Mouse (Mus musculus) erythroblast, embryonic 14.5 days (primary cell): ENCODE data around the gene Eef1a1. TPM values are rescaled to one million over a fixed set of nuclear protein-coding genes. Genes with fewer than 3 reads are reported as not detected.

Source experiments
- H3K27me3 ChIP-seq: 2 replicates; pipeline ENCODE4 v1.6.1; 2012; ENCODE audit warnings: inconsistent platforms; ENCODE audit not compliant: control insufficient read depth
- H3K36me3 ChIP-seq: 2 replicates; pipeline ENCODE4 v1.6.1; 2012; ENCODE audit warnings: mild to moderate bottlenecking, inconsistent platforms; ENCODE audit not compliant: control insufficient read depth
- H3K4me1 ChIP-seq: 2 replicates; pipeline ENCODE4 v1.6.1; 2012; ENCODE audit warnings: inconsistent platforms; ENCODE audit not compliant: control insufficient read depth
- H3K4me3 ChIP-seq: replicated peaks from 2 replicates; pipeline ENCODE3; 2012; ENCODE audit warnings: moderate library complexity, mild to moderate bottlenecking, inconsistent platforms
- H3K9me3 ChIP-seq: 2 replicates; pipeline ENCODE4 v1.6.1; 2012; ENCODE audit warnings: low read length, inconsistent platforms, mixed read lengths; ENCODE audit not compliant: control insufficient read depth
- GATA1 ChIP-seq: IDR thresholded peaks from 2 replicates; pipeline ENCODE4 v1.6.1; 2012; ENCODE audit warnings: low read length, inconsistent platforms, mixed read lengths
- TAL1 ChIP-seq: IDR thresholded peaks from 3 replicates; pipeline ENCODE4 v1.6.1; 2012; ENCODE audit warnings: low read length, inconsistent platforms, mixed read lengths
- polyA plus RNA-seq: library from polyadenylated mRNA; stranded (reverse); fragments of >175 nt; gene quantifications from 2 replicates; pipeline ENCODE4 v1.2.3, GENCODE M21; 2012

The Eef1a1 gene
- polyA plus RNA-seq, 1 experiment: 54.8 TPM

DNA sequence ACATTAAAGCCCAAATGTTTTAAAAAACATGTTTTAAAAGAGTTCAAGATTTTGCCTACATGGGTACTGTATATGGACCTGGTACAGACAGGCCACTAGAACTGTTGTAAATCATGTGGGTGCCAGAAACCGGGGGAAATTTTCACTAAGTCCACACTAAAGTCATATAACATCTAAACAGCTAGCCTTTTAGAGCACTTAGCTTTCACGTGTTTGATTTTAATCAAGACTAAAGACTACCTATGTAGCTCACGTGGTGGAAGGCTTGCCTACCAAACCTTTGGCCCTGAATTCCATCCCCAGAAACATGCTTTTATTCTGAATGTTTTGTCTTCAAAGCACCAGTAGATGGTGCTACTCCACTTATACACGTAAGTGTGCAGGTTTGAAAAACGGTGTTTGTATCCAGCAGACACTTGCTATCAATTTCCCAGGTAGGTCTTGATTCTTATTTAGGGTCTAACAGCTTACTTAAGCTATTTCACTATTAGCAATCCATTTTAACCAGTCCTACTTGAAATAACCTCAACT, 11.9 kb downstream of the Eef1a1 start:
- Histone ChIP-seq H3K27me3 (no peaks in the 10 kb centered on the region), H3K9me3 (no peaks in the 10 kb centered on the region), H3K4me1 (peaks cover 34% of the 10 kb centered on the region), H3K4me3 (no peak overlapping the region), H3K36me3 (peaks cover 84% of the 10 kb centered on the region)
- TF ChIP-seq GATA1 (no peak), TAL1 (no peak)

DNA sequence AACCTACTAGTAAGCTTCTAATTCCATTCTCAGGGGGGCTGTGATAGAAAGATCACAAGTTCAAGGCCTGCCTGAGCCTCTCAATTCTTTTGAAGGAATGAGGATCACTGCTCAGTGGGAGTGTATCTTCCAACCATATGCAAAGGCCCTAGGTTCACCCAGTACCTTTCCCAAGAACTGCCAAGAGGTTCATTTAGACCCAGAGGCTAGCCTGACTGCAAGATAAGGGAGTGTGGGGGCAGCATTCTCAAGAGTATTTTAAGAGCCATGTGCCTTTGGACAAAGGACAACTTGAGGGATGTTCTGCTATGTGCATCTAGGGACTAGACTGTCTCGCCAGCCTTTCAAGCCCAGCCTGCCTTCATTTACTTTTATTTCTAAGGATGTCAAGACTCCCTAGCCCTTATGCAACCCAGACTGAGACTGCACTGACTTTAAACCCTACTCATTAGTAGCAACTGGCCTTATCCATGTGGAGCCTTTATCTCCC, 12.4 kb downstream of the Eef1a1 start:
- TF ChIP-seq TAL1 (no peak), GATA1 (no peak)
- Histone ChIP-seq H3K36me3 (peaks cover 89% of the 10 kb centered on the region), H3K4me3 (no peak overlapping the region), H3K27me3 (no peaks in the 10 kb centered on the region), H3K4me1 (peaks cover 30% of the 10 kb centered on the region), H3K9me3 (no peaks in the 10 kb centered on the region)

DNA sequence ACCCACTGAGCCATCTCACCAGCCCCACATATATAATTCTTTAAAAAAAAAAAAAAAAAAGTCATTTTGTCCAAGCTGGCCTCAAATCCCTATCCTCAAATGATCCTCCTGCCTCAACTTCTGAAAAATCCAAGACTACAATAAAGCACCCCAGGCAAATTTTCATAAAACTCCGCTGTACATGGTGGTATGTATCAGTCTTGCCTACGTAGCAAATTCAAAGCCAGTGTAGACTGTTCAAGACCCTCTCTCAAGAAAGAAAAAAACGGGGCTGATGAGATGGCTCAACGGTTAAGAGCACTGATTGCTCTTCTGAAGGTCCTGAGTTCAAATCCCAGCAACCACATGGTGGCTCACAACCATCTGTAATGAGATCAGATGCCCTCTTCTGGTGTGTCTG, 13.1 kb downstream of the Eef1a1 start:
- peaks cover 25% of the 10 kb centered on the region for H3K4me1 ChIP-seq
- no peak overlapping the region for H3K4me3 ChIP-seq
- peaks cover 92% of the 10 kb centered on the region for H3K36me3 ChIP-seq
- H3K9me3 ChIP-seq: no peaks in the 10 kb centered on the region
- H3K27me3 ChIP-seq: no peaks in the 10 kb centered on the region
- no peak for TF ChIP-seq TAL1
- TF ChIP-seq GATA1: no peak

DNA sequence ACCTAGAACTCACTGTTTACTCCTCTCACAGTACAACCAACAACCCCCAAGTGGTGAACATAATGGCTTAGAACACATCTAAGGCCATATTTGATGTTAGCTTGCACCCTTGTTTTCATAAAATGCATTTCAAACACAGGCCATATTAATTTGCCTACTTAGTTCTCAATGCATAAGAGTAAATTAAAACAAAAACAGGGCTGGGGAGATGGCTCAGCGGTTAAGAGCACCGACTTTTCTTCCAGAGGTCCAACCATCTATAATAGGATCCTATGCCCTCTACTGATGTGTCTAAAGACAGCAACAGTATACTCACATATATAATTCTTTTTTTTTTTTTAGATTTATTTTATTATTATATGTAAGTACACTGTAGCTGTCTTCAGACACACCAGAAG, 13.6 kb downstream of the Eef1a1 start:
- Histone ChIP-seq H3K27me3 (no peaks in the 10 kb centered on the region), H3K4me3 (no peak overlapping the region), H3K9me3 (no peaks in the 10 kb centered on the region), H3K36me3 (peaks cover 92% of the 10 kb centered on the region), H3K4me1 (peaks cover 24% of the 10 kb centered on the region)
- no peak for TF ChIP-seq GATA1
- no peak for TF ChIP-seq TAL1

DNA sequence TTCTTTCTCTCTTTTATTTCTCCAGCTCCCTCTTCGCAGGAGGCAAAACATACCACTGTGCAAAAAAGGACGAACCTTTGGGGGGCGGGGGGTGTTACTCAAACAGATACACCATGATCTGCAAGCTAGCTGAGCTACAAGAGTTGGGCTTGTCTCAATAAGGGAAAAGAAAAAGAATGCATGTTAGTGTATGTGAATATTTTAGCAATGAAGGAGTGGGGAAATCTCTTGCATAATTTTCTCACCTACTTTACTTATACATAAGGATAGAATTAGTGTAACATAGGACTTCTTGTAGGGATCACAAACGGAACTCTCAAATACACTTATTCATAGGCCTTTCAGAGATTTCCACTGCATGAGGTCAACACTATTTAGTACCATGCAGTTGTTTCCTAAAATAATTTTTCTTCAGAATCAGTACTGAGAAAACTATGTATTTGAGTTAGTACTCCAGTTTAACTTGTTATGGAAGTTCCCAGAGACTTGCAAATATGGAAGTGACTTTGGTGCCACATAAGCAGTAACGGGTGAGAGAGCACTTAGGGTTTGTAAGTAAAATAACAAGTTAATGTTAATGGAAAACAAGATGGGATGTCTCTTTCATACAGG, 14.1 kb downstream of the Eef1a1 start:
- TF ChIP-seq TAL1: no peak
- no peak for TF ChIP-seq GATA1
- peaks cover 92% of the 10 kb centered on the region for H3K36me3 ChIP-seq
- H3K9me3 ChIP-seq: no peaks in the 10 kb centered on the region
- no peak overlapping the region for H3K4me3 ChIP-seq
- H3K4me1 ChIP-seq: peaks cover 19% of the 10 kb centered on the region
- no peaks in the 10 kb centered on the region for H3K27me3 ChIP-seq

DNA sequence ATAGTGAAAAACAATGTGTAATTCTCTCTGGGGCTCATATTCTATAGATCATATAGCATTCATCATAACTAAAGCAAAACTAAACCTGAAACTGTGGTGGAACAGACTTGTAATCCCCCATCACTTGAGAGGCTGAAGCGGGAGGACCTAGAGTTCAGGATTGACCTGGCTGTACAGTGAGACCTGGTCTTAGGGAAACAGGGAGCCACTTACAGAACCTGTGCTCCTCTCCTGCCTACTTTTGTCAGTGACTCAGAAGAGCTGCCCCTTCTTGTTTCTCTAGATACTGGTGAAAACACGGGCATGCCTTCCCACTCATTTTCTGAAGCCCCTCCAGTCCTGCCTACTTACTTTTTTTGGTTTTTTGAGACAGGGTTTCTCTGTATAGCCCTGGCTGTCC, 14.7 kb downstream of the Eef1a1 start:
- Histone ChIP-seq H3K4me3 (no peak overlapping the region), H3K27me3 (no peaks in the 10 kb centered on the region), H3K36me3 (peaks cover 92% of the 10 kb centered on the region), H3K4me1 (peaks cover 15% of the 10 kb centered on the region), H3K9me3 (no peaks in the 10 kb centered on the region)
- no peak for TF ChIP-seq GATA1

DNA sequence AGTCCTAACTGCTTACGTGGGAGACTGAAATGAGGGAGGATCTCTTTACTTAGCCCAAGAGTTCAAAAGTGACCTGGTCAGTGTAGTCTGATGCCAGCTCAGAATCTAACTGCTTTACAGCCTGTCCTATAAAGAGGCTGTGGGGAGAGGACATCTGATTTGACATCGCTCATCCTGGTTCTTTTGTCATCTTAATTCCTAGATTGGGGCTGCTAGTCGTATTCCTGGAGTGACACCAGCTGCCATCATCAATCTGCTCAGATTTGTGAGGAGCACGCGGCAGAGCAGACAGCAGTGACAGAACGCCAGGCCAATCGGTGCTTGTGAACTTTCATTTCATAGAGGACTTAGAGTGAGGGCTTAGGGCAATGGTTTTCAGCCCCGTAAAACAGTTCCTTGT, 15.4 kb downstream of the Eef1a1 start:
- peaks cover 9% of the 10 kb centered on the region for H3K4me1 ChIP-seq
- TF ChIP-seq TAL1 (no peak), GATA1 (no peak)
- H3K4me3 ChIP-seq: no peak overlapping the region
- H3K27me3 ChIP-seq: no peaks in the 10 kb centered on the region
- H3K36me3 ChIP-seq: peaks cover 92% of the 10 kb centered on the region
- no peaks in the 10 kb centered on the region for H3K9me3 ChIP-seq

DNA sequence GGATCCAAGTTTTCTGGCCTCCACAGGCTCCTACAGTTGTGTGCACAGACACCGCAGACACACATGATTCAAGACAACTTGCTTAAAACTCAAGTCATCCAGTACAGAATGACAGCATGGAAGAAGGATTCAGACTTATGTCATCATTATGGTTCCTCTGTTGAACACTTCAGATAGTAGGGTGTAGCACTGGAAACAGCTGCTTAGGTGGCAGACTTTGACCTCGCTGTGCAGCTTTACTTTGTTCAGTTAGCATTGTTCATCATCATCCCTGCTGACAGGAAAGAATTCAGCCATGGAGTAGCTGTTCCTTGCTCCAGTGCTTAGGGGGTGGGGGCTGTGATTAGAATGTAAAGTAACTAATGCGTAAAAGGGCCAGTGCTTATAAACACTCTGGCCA, 23.2 kb downstream of the Eef1a1 start:
- Histone ChIP-seq H3K4me1 (no peaks in the 10 kb centered on the region), H3K27me3 (no peaks in the 10 kb centered on the region), H3K4me3 (no peak overlapping the region), H3K36me3 (peaks cover 97% of the 10 kb centered on the region), H3K9me3 (no peaks in the 10 kb centered on the region)
- no peak for TF ChIP-seq TAL1
- no peak for TF ChIP-seq GATA1

DNA sequence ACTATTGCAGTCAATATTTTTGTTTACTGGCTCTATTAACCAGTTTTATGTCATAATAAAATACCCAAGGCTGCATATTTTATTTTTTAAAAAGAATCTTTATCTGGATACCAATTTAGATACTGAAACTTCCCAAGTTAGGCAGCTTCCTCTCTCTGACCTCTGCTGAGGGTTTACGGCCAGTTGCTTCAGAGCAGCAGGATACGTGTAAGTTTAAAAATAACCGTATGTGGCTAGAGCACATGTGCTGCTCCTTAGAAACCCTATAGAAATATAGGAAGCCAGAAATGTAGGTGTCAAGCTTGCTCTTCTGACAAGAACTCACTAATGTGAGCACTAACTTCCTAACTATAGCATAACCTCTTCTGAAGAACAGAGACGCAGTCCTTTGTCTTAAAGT, 25.6 kb downstream of the Eef1a1 start:
- Histone ChIP-seq H3K9me3 (no peaks in the 10 kb centered on the region), H3K4me3 (no peak overlapping the region), H3K27me3 (no peaks in the 10 kb centered on the region), H3K4me1 (no peaks in the 10 kb centered on the region), H3K36me3 (peaks cover 95% of the 10 kb centered on the region)
- no peak for TF ChIP-seq TAL1
- no peak for TF ChIP-seq GATA1

DNA sequence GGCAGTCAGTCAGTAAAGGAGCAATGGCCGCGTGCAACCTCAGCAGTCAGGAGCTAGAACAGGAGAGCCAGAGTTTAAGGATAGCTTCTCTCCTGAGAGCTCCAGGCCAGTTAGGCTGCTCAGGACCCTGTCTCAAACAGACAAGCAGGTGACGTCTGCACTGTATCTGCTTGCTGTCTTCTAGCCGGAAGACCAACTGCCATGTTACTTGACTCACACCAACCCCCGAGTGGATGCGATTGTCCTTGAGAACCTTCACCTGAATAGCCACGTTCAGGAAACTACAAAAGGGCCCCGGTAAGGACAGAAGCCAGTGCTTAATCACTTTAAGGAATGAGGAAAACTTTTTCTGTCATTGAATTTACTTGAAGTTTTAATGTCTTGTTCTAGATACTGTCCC, 31.9 kb downstream of the Eef1a1 start:
- Histone ChIP-seq H3K4me1 (peaks cover 14% of the 10 kb centered on the region), H3K36me3 (peaks cover 97% of the 10 kb centered on the region), H3K4me3 (no peak overlapping the region), H3K27me3 (no peaks in the 10 kb centered on the region), H3K9me3 (no peaks in the 10 kb centered on the region)
- TF ChIP-seq GATA1 (no peak), TAL1 (no peak)
